Mouse (Mus musculus) adrenal gland, postnatal 10 days (tissue): ENCODE data around the gene Cbfb. TPM values are rescaled to one million over a fixed set of nuclear protein-coding genes. Genes with fewer than 3 reads are reported as not detected.

Experiments used
- DNase-seq: peaks from one replicate; pipeline ENCODE4 v3.0.0; 2021; ENCODE audit warnings: mixed read lengths
- total RNA-seq, 2 experiments: library from RNA; stranded (reverse); gene quantifications; 2 replicates each; pipeline ENCODE4 v1.2.3; 2021

The Cbfb gene
- total RNA-seq, 2 experiments from 2014 or later, result 47.2 to 50.2 TPM

DNA sequence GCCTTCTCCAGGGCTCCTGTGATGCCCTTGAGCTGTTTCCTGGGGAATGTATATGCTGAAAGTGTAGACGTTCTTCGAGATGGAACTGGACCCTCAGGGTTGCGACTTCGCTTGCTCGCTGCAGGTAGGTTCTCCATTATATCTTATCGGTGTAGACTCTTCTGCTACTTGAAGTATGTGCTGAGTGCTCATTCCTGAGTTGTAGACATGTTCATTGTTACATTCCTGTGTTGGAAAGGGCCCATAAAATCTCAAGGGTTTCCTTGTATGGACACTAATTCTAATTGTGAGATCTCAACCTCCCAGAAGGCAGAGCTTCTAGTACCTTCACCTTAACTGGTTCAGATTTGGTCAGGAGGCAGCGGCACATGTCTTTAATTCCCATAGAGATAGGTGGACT, 70.5 kb downstream of the Cbfb start:
- DNase-seq, result no peak

- DNase-seq, result no peak
Measured at GRCm38 (mm10) chr8:105251954-105252353, 81.5 kb downstream of the Cbfb start.

DNA sequence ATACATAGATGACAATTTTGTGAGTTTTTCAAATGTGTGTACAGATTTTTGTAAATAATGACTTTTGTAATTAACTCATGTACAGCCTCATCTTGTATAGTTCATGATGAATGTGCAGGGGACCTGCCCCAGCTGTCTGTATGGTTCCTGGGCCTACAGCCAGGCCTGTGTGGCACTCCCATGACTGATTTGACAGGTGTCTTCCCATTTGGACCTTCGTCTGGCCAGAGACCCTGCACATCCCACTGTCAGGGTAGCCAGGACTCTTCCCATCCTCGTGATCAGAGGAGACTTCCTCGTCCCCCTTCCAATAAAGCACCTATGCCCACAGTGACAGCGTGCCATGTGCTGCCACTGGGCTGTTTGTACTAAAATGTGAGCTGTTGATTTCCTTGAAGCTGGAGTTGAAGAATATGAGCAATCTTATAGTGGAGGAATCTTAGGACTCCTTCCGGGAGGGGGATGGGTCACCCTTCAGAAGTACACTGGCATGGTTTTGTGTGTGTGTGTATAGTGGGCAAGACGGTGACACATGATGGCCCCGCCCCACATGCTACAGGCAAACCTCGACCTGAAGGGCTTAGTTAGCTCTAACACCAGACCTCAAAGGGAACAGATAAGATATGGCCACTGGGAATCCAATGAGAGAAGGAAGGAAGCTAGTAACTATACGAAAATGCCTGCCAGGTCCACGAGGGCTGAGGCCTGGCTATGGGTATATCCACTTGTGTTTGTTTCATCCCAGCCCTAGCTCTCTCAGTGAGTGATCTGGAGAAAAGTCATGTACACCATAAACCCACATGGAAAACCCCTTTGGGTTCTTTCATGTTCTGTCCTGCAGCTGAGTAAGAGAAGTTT, 82.4 kb downstream of the Cbfb start:
- no peak for DNase-seq

DNA sequence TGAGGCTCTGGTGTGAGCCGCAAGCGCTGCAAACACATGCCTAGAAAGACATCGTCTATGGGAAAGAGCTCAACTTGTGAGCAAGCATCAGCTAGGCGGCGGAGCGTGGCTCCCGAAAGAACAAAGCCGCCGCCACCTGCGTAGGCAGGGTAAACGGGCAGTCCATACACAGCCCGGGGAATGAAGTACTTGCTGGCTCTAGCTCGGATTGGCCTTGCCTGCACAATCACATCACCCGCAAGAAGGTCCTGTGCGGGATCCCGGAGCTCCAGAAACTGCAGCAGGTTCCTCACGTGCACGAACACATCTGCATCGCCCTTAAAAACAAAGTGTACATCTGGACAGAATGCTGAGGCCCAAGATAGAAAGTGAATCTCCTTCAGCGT, 83.3 kb downstream of the Cbfb start:
- DNase-seq, result no peak

- DNase-seq, result peak; percentile 94
Measured at GRCm38 (mm10) chr8:105254152-105254965, 83.9 kb downstream of the Cbfb start.

- DNase-seq, result peak; percentile 62
Measured at GRCm38 (mm10) chr8:105254966-105255350, 84.5 kb downstream of the Cbfb start, which contains the start of gene B3gnt9. TSS of gene B3gnt9 (minus strand) at chr8:105255153.

DNA sequence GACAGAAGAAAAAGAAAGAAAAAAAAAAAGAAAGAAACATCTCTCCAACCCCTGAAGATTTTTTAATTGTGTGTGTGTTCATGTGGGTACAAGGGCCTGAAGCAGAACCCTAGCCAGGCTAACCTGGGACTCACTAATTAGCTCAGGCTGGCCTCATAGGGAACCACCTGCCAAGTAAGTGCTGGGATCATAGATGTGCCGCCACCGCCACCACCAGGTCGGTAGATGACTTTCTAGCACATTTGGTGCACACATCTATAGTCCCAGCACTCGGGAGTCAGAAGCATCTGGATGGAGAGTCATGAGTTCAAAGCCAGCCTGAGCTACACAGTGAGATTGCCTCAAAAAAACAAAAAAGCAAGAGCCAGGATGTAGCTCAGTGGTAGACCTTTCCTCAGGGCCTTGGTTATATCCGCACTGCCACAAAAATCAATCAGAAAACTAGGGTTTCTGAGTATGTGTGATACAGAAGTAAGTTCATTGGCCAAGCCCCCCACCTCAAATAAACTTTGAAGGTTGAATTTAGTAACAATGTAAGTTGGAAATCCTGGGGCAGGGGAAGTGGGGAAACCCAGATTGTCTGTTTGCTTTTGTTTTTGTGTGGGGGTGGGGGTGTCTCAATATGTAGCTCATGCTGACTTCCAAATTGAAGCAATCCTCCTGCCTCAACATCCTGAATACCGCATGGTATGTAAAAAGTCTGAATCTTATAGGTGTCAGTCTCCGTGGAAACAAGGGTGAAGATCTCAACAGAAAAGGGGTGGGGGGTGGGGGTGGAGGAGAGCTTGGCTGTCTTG, 87.0 kb downstream of the Cbfb start:
- no peak for DNase-seq

DNA sequence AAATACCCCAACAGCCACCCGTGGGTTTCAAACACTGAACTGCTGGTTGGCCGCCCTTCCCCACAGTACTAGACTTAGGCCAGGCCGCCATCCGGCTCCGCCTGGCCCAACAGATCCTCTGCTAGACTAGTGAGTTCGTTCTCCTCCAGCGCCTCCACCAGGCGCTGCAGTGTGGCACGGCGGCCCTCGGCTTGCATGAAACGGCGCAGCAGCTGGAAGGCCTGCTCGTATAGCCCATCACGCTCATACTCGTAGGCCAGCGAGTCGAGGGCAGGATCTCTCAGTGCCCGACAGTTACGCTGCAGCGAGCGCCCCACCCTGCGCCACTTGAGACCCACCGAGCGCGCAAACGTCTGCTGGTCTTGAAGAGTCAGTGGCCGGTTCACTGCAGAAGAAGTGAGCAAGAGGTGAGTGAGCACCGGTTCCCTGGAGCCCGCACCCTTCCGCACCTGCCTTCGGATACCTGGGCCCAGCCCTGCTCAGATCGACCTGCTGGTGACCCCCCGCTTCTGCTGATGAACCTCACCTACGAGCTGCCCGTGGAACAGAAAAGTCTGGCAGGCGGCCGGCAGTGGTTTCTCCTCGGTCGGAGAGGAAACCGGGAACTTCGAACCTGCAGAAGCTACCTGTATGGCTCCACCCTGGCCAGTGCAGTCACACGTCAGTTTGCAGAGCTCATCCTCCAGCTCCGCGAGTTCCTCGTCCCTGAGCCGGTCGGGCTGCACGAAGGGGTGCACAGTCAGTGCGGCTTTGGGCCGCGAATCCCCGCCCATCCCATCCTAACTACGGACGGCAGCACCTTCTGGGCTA, 88.6 kb downstream of the Cbfb start:
- peak; percentile 38 for DNase-seq

DNA sequence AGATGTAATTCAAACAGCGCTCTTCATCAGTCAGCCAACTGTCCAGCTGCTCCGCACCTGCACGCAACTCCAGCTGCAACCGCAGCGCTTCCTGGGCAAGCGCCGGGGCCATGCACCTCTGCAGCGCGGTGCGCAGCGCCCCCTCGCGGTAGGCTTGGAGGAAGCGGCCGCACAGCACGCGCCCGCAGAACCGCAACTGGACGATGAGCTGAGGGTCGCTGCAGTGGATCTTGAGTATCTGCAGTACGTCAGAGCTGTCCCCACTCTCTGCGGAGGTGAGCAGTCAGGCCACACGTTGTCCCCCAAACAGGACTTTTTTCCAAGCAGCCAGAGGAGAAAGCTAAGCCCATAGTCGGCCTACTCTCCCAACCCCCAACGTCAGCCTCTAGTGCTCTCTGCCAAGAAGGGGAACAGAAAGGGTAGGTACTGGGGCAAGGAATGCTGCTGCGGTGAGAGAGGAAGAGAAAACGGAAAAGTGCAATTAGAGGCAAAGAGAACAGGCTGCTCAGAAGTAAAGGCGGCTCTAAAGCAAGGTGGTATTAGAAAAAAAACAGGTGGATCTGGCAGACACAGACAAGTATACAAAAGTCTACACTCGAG, 89.3 kb downstream of the Cbfb start:
- DNase-seq, result peak; percentile 90

GRCm38 (mm10) chr8:105260371-105261099, 90.1 kb downstream of the Cbfb start:
- DNase-seq, result no peak

DNA sequence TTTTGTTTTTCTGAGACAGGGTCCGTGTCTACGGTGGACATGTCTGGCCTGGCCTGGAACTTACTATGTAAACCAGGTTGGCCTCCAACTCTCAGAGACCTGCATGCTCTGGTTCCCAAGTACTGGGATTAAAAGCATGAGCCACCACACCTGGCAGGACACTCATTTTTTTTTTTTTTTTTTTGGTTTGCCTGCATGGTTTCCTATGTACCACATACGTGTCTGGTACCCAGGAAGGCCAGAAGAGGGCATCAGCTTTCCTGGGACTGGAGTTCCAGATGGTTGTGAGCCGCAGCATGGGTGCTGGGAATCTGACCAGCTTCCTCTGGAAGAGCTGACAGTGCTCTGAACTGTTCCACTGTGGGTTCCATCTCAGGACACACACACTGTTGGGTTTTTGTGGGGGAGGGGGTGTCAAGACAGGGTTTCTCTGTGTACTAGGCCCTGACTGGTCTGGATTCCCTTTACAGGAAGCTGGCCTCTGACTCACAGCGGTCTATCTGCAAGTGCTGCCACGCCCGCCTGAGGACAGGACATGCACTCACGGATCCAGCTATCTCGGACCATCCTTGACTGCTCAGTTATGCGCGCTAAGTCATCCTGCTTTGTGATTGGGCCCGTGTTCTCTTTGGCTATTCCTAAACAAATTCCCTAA, 91.0 kb downstream of the Cbfb start:
- DNase-seq, result no peak

DNA sequence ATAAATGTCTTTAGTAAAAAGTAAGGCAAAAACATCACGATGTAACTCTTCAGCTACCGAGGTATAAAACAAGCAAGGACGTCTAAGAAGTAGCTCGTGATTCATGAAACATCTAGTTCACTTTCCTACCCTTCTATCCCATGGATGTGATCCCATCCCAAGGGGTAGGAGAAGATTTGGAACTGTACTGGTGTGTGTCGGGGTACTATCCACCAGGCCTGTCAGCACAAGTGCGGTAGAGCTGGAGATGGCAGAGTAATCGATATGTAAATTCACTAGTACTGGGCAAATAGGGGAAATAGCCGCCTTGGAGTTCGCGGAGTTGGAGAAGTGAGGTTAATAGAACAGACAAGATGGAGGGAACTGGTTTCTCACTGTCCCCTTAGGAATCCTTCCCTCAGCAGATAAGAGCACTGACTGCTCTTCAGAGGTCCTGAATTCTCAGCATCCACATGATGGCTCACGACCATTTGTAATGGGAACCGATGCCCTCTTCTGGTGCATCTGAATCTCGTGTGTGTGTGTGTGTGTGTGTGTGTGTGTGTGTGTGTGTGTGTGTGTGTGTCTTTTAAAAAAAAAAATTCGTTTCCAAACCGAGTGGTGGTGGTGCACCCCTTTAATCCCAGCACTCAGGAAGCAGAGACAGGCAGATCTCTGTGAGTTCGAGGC, 92.9 kb downstream of the Cbfb start:
- DNase-seq, result no peak

- peak; percentile 89 for DNase-seq
Measured at GRCm38 (mm10) chr8:105264024-105264982, 93.8 kb downstream of the Cbfb start, which contains the start of the genes Tradd and Fbxl8. TSS of gene Tradd (minus strand) at chr8:105264609. TSS of gene Fbxl8 (plus strand) at chr8:105264648.

DNA sequence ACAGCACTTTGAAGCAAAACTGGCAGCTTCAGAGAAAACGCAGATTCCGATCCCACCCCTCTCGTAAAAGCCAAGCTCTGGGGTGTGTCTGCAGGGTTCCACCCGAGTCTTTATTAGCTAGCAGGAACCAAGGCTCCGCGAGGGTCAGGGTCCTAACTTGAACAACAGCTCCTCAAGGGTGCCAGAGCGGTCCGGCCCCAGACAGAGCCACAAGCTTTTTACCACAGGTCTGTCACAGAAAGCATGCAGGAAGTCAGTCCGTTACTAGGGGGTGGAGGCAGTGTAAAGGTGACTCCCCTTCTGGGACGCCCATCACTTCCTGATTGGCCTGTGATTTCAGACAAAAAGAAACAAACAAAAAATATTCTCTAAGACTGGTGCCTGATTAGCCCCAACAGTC, 94.7 kb downstream of the Cbfb start:
- DNase-seq, result no peak

DNA sequence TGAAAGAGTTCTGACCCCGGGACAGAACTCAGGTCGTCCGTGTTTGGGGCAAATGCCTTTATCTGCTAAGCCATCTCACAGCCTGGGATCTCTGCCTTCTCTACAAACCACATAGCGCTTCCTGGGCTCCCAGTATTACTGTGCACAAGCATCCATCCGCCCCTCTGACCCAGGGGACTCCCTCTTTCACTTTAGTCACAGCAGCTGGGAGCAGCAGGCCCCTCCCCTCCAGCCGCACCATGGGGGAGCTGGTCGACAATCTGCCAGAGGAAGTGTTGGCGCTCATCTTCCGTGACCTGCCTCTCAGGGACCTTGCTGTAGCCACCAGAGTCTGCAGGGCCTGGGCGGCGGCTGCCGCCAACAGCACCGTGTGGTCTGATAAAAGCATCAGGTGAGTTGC, 96.3 kb downstream of the Cbfb start:
- DNase-seq, result no peak
